Mouse (Mus musculus): ENCODE measurements around the gene Xrcc6.

- TF ChIP-seq POLR2A (IDR thresholded peaks at IDR 0.05; ENCODE audit: borderline replicate concordance, extremely low read depth, low read depth, low read length), result no peak
- no peak for TF ChIP-seq CTCF (IDR thresholded peaks at IDR 0.05; ENCODE audit: insufficient read depth, low read length)
These were observed 35.0 kb downstream of the Xrcc6 start for GRCm38 (mm10) chr15:82022535-82023088.
